Mouse (Mus musculus): ENCODE results near the gene Itgb5. TPM values are rescaled to one million over a fixed set of nuclear protein-coding genes. Genes with fewer than 3 reads are reported as not detected.

The Itgb5 gene
- polyA plus RNA-seq, 1 experiment from 2014 or later = 4.9 TPM

GRCm38 (mm10) chr16:33842081-33842880 is 12.8 kb downstream of the Itgb5 start:
- H3K36me3 ChIP-seq (ENCODE audit: control insufficient read depth, insufficient read depth, low read length) = no peaks in the 10 kb centered on the region
- 66% methylated on average over 12 of the region's 12 CpGs for WGBS
- ATAC-seq = no peak
- H3K9me3 ChIP-seq (ENCODE audit: control insufficient read depth, low read length) = no peaks in the 10 kb centered on the region
- no peaks in the 10 kb centered on the region for H3K4me1 ChIP-seq (ENCODE audit: control insufficient read depth, insufficient read depth, low read depth, low read length)
- H3K27ac ChIP-seq (ENCODE audit: low read depth, low read length) = no peak overlapping the region
- H3K4me3 ChIP-seq (ENCODE audit: low read length) = no peak overlapping the region
- H3K4me2 ChIP-seq (ENCODE audit: low read length) = no peak overlapping the region
- no peaks in the 10 kb centered on the region for H3K27me3 ChIP-seq (replicated peaks; ENCODE audit: control insufficient read depth, insufficient read depth, low read length)
- H3K9ac ChIP-seq (ENCODE audit: low read depth, low read length) = no peak overlapping the region

- 44% methylated on average over 4 of the region's 4 CpGs for WGBS
- no peaks in the 10 kb centered on the region for H3K9me3 ChIP-seq (ENCODE audit: control insufficient read depth, low read length)
- H3K4me3 ChIP-seq (ENCODE audit: low read length) = no peak overlapping the region
- H3K9ac ChIP-seq (ENCODE audit: low read depth, low read length) = no peak overlapping the region
- H3K4me2 ChIP-seq (ENCODE audit: low read length) = no peak overlapping the region
- H3K27me3 ChIP-seq (replicated peaks; ENCODE audit: control insufficient read depth, insufficient read depth, low read length) = no peaks in the 10 kb centered on the region
- no peaks in the 10 kb centered on the region for H3K4me1 ChIP-seq (ENCODE audit: control insufficient read depth, insufficient read depth, low read depth, low read length)
- H3K27ac ChIP-seq (ENCODE audit: low read depth, low read length) = no peak overlapping the region
- no peaks in the 10 kb centered on the region for H3K36me3 ChIP-seq (ENCODE audit: control insufficient read depth, insufficient read depth, low read length)
- no peak for ATAC-seq
Observed at GRCm38 (mm10) chr16:33844150-33844611, 14.7 kb downstream of the Itgb5 start.

- no peak overlapping the region for H3K27ac ChIP-seq (ENCODE audit: low read depth, low read length)
- no peaks in the 10 kb centered on the region for H3K36me3 ChIP-seq (ENCODE audit: control insufficient read depth, insufficient read depth, low read length)
- no peak for ATAC-seq
- H3K9me3 ChIP-seq (ENCODE audit: control insufficient read depth, low read length) = no peaks in the 10 kb centered on the region
- H3K27me3 ChIP-seq (replicated peaks; ENCODE audit: control insufficient read depth, insufficient read depth, low read length) = no peaks in the 10 kb centered on the region
- H3K4me2 ChIP-seq (ENCODE audit: low read length) = no peak overlapping the region
- no peak overlapping the region for H3K4me3 ChIP-seq (ENCODE audit: low read length)
- 84% methylated on average over 6 of the region's 6 CpGs for WGBS
- H3K9ac ChIP-seq (ENCODE audit: low read depth, low read length) = no peak overlapping the region
- no peaks in the 10 kb centered on the region for H3K4me1 ChIP-seq (ENCODE audit: control insufficient read depth, insufficient read depth, low read depth, low read length)
Observed at GRCm38 (mm10) chr16:33844866-33845265, 15.4 kb downstream of the Itgb5 start.

GRCm38 (mm10) chr16:33853271-33853670 is 23.8 kb downstream of the Itgb5 start:
- Histone ChIP-seq H3K27me3 (replicated peaks; ENCODE audit: control insufficient read depth, insufficient read depth, low read length) (no peaks in the 10 kb centered on the region), H3K27ac (ENCODE audit: low read depth, low read length) (no peak overlapping the region), H3K4me1 (ENCODE audit: control insufficient read depth, insufficient read depth, low read depth, low read length) (no peaks in the 10 kb centered on the region), H3K4me3 (ENCODE audit: low read length) (no peak overlapping the region), H3K9ac (ENCODE audit: low read depth, low read length) (no peak overlapping the region), H3K9me3 (ENCODE audit: control insufficient read depth, low read length) (no peaks in the 10 kb centered on the region), H3K4me2 (ENCODE audit: low read length) (no peak overlapping the region), H3K36me3 (ENCODE audit: control insufficient read depth, insufficient read depth, low read length) (no peaks in the 10 kb centered on the region)
- no peak for ATAC-seq

- H3K4me3 ChIP-seq (ENCODE audit: low read length) = no peak overlapping the region
- no peak overlapping the region for H3K27ac ChIP-seq (ENCODE audit: low read depth, low read length)
- no peak for ATAC-seq
- no peak overlapping the region for H3K9ac ChIP-seq (ENCODE audit: low read depth, low read length)
- no peaks in the 10 kb centered on the region for H3K36me3 ChIP-seq (ENCODE audit: control insufficient read depth, insufficient read depth, low read length)
- peaks cover 2% of the 10 kb centered on the region; the same call in 1 of the 2 replicates for H3K4me1 ChIP-seq (ENCODE audit: control insufficient read depth, insufficient read depth, low read depth, low read length)
- no peaks in the 10 kb centered on the region for H3K27me3 ChIP-seq (replicated peaks; ENCODE audit: control insufficient read depth, insufficient read depth, low read length)
- H3K4me2 ChIP-seq (ENCODE audit: low read length) = no peak overlapping the region
- no peaks in the 10 kb centered on the region for H3K9me3 ChIP-seq (ENCODE audit: control insufficient read depth, low read length)
- WGBS = 90% methylated on average over 2 of the region's 2 CpGs
Observed at GRCm38 (mm10) chr16:33858766-33859165, 29.3 kb downstream of the Itgb5 start.

GRCm38 (mm10) chr16:33859380-33859779 is 29.9 kb downstream of the Itgb5 start:
- no peak overlapping the region for H3K9ac ChIP-seq (ENCODE audit: low read depth, low read length)
- no peak overlapping the region for H3K4me3 ChIP-seq (ENCODE audit: low read length)
- H3K27me3 ChIP-seq (replicated peaks; ENCODE audit: control insufficient read depth, insufficient read depth, low read length) = no peaks in the 10 kb centered on the region
- H3K27ac ChIP-seq (ENCODE audit: low read depth, low read length) = no peak overlapping the region
- H3K4me1 ChIP-seq (ENCODE audit: control insufficient read depth, insufficient read depth, low read depth, low read length) = peaks cover 2% of the 10 kb centered on the region; the same call in 1 of the 2 replicates
- no peak for ATAC-seq
- H3K36me3 ChIP-seq (ENCODE audit: control insufficient read depth, insufficient read depth, low read length) = no peaks in the 10 kb centered on the region
- WGBS = 68% methylated on average over 5 of the region's 5 CpGs
- no peak overlapping the region for H3K4me2 ChIP-seq (ENCODE audit: low read length)
- H3K9me3 ChIP-seq (ENCODE audit: control insufficient read depth, low read length) = no peaks in the 10 kb centered on the region

- 41% methylated on average over 13 of the region's 14 CpGs for WGBS
- peak; percentile 98 for ATAC-seq
- no peaks in the 10 kb centered on the region for H3K36me3 ChIP-seq (ENCODE audit: control insufficient read depth, insufficient read depth, low read length)
Observed at GRCm38 (mm10) chr16:33859988-33860700, 30.7 kb downstream of the Itgb5 start.

GRCm38 (mm10) chr16:33862406-33862805 is 32.9 kb downstream of the Itgb5 start:
- ATAC-seq = no peak
- H3K9ac ChIP-seq (ENCODE audit: low read depth, low read length) = no peak overlapping the region
- no peak overlapping the region for H3K4me3 ChIP-seq (ENCODE audit: low read length)
- no peak overlapping the region for H3K4me2 ChIP-seq (ENCODE audit: low read length)
- WGBS = 84% methylated on average over 4 of the region's 4 CpGs
- no peaks in the 10 kb centered on the region for H3K9me3 ChIP-seq (ENCODE audit: control insufficient read depth, low read length)
- H3K27me3 ChIP-seq (replicated peaks; ENCODE audit: control insufficient read depth, insufficient read depth, low read length) = no peaks in the 10 kb centered on the region
- no peak overlapping the region for H3K27ac ChIP-seq (ENCODE audit: low read depth, low read length)
- no peaks in the 10 kb centered on the region for H3K36me3 ChIP-seq (ENCODE audit: control insufficient read depth, insufficient read depth, low read length)
- peaks cover 2% of the 10 kb centered on the region; the same call in 1 of the 2 replicates for H3K4me1 ChIP-seq (ENCODE audit: control insufficient read depth, insufficient read depth, low read depth, low read length)

More at GRCm38 (mm10) chr16:33859988-33860700, 30.7 kb downstream of the Itgb5 start:
- H3K4me3 ChIP-seq (ENCODE audit: low read length) = no peak overlapping the region
- H3K4me2 ChIP-seq (ENCODE audit: low read length) = peak overlapping the region; percentile 28
- H3K27me3 ChIP-seq (replicated peaks; ENCODE audit: control insufficient read depth, insufficient read depth, low read length) = no peaks in the 10 kb centered on the region
- 0 out of 2 replicates have a peak overlapping the region, but pooled peaks have one; percentile 7 for H3K9ac ChIP-seq (ENCODE audit: low read depth, low read length)
- no peaks in the 10 kb centered on the region for H3K9me3 ChIP-seq (ENCODE audit: control insufficient read depth, low read length)
- H3K4me1 ChIP-seq (ENCODE audit: control insufficient read depth, insufficient read depth, low read depth, low read length) = peaks cover 2% of the 10 kb centered on the region; the same call in 1 of the 2 replicates
- H3K27ac ChIP-seq (ENCODE audit: low read depth, low read length) = no peak overlapping the region

GRCm38 (mm10) chr16:33863208-33863751 is 33.8 kb downstream of the Itgb5 start:
- no peaks in the 10 kb centered on the region for H3K27me3 ChIP-seq (replicated peaks; ENCODE audit: control insufficient read depth, insufficient read depth, low read length)
- H3K27ac ChIP-seq (ENCODE audit: low read depth, low read length) = no peak overlapping the region
- no peak overlapping the region for H3K4me3 ChIP-seq (ENCODE audit: low read length)
- no peak overlapping the region for H3K4me2 ChIP-seq (ENCODE audit: low read length)
- H3K36me3 ChIP-seq (ENCODE audit: control insufficient read depth, insufficient read depth, low read length) = no peaks in the 10 kb centered on the region
- WGBS = 79% methylated on average over 5 of the region's 5 CpGs
- ATAC-seq = no peak
- peaks cover 2% of the 10 kb centered on the region; the same call in 1 of the 2 replicates for H3K4me1 ChIP-seq (ENCODE audit: control insufficient read depth, insufficient read depth, low read depth, low read length)
- H3K9me3 ChIP-seq (ENCODE audit: control insufficient read depth, low read length) = no peaks in the 10 kb centered on the region
- no peak overlapping the region for H3K9ac ChIP-seq (ENCODE audit: low read depth, low read length)
